Mouse (Mus musculus) stomach, embryonic 14.5 days (tissue): ENCODE data around the gene Lrrc29. TPM values are rescaled to one million over a fixed set of nuclear protein-coding genes. Genes with fewer than 3 reads are reported as not detected.

ENCODE experiments used
- ATAC-seq: fragments of 200-750 bp; cut with Nextera tagmentation; 2 replicates; pipeline ENCODE4 v1.8.0; 2017; ENCODE audit warnings: low read depth, moderate TSS enrichment; ENCODE audit not compliant: insufficient number of reproducible peaks, insufficient read depth, low FRiP score
- H3K27ac ChIP-seq: fragments of 300-500 bp; sonication (generic); 2 replicates; pipeline ENCODE4 v1.5.1; 2014; ENCODE audit warnings: mild to moderate bottlenecking, low read length, moderate library complexity, mixed read lengths
- H3K27me3 ChIP-seq: fragments of 300-500 bp; sonication (generic); 2 replicates; pipeline ENCODE4 v1.6.1; 2014; ENCODE audit warnings: low read length, control low read depth, mixed read lengths; ENCODE audit not compliant: control insufficient read depth, insufficient read depth
- H3K36me3 ChIP-seq: fragments of 300-500 bp; sonication (generic); 2 replicates; pipeline ENCODE4 v1.6.1; 2014; ENCODE audit warnings: mild to moderate bottlenecking, control low read depth, low read length, moderate library complexity, mixed read lengths; ENCODE audit not compliant: control insufficient read depth, insufficient read depth
- H3K4me1 ChIP-seq: fragments of 300-500 bp; sonication (generic); 2 replicates; pipeline ENCODE4 v1.6.1; 2014; ENCODE audit warnings: low read length, control low read depth, mixed read lengths; ENCODE audit not compliant: control insufficient read depth, insufficient read depth
- H3K4me2 ChIP-seq: fragments of 300-500 bp; sonication (generic); replicated peaks from 2 replicates; pipeline ENCODE4 v1.6.1; 2014; ENCODE audit warnings: low read depth, low read length, control low read depth
- H3K4me3 ChIP-seq: fragments of 300-500 bp; sonication (generic); 2 replicates; pipeline ENCODE4 v1.5.1; 2014; ENCODE audit warnings: low read depth, low read length, control low read depth
- H3K9ac ChIP-seq: fragments of 300-500 bp; sonication (generic); replicated peaks from 2 replicates; pipeline ENCODE4 v1.6.1; 2014; ENCODE audit warnings: low read depth, mild to moderate bottlenecking, control low read depth, low read length, moderate library complexity, mixed read lengths
- H3K9me3 ChIP-seq: fragments of 300-500 bp; sonication (generic); 2 replicates; pipeline ENCODE4 v1.6.1; 2016; ENCODE audit warnings: low read depth, low read length, control low read depth; ENCODE audit not compliant: control insufficient read depth
- WGBS: fragments of 180-500 bp; shearing (Covaris S2); extraction: QIAGEN DNeasy Blood & Tissue Kit; methylation state at CpG from one replicate; pipeline ENCODE4 v1.1.7; 2014; 5-methylcytosine and 5-hydroxymethylcytosine counted together
- polyA plus RNA-seq: library from polyadenylated mRNA; unstranded; fragments of >200 nt; fragmentation: Nextera tagmentation; extraction: Ambion mirVana; gene quantifications from 2 replicates; pipeline ENCODE4 v1.2.1, GENCODE M21; 2014

Lrrc29 gene
- polyA plus RNA-seq, 1 experiment from 2014 or later: 2.6 TPM

DNA sequence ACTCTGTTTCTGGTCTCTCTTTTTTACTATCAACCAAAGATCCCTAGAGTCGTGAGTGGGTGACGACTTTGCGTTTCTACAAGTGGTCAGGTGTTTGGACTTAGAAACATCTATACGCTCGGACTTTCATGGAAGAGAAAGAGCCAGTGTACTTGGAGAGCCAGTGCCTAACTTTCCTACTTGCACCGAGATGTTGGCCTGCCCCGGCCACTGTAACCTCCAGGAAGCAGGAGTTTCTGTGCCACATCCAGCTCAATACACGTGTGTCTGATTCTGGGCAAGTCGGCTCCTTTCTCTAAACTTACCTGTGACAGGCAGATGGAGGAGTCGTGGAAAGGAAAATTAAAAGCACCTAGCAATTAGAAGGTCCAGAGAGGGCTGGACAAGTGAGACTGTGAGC is 50.2 kb downstream of the Lrrc29 start, which contains the start of gene Nol3:
Gene Nol3, plus strand, starts transcription at position 301 of the 400 bp plus-strand sequence.
- peaks cover 17% of the 10 kb centered on the region; the same call in 1 of the 2 replicates for H3K4me1 ChIP-seq
- no peak within 1 kb of the TSS for H3K27ac ChIP-seq
- peak within 1 kb of the TSS; percentile 21; the same call in 1 of the 2 replicates for H3K9ac ChIP-seq
- no peaks in the 10 kb centered on the region for H3K36me3 ChIP-seq
- peak within 1 kb of the TSS; percentile 63 for H3K4me2 ChIP-seq
- WGBS: 8% methylated on average over 10 of the region's 10 CpGs
- ATAC-seq: no peak
- H3K9me3 ChIP-seq: no peaks in the 10 kb centered on the region
- peaks cover 67% of the 10 kb centered on the region for H3K27me3 ChIP-seq
- H3K4me3 ChIP-seq: peak within 1 kb of the TSS; percentile 34

DNA sequence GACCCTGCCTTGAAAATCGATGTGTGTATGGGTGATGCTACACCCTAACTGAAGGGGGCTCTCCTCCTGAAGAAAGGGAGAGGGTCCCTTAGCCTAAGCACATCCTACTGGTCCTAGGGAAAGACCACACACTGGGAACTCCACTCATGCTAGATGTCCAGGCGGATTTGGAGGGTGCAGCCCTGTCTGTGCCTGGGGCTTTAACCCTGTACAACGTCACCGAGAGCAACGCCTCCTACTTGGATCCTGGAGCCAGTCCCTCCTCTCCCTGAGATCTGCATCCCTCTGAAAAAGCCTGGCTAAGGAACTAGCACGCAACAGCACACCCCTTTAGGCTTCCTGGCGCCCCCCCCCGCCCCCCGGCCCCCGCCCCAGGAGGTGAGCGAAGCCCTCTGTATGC is 50.7 kb downstream of the Lrrc29 start:
- no peaks in the 10 kb centered on the region for H3K9me3 ChIP-seq
- H3K4me1 ChIP-seq: peaks cover 17% of the 10 kb centered on the region; the same call in 1 of the 2 replicates
- H3K9ac ChIP-seq: 0 out of 2 replicates have a peak overlapping the region, but pooled peaks have one; percentile 21
- H3K27ac ChIP-seq: no peak overlapping the region
- no peaks in the 10 kb centered on the region for H3K36me3 ChIP-seq
- H3K4me2 ChIP-seq: peak overlapping the region; percentile 63
- H3K4me3 ChIP-seq: 0 out of 2 replicates have a peak overlapping the region, but pooled peaks have one; percentile 34
- WGBS: 10% methylated on average over 11 of the region's 11 CpGs
- H3K27me3 ChIP-seq: peaks cover 71% of the 10 kb centered on the region
- no peak for ATAC-seq

DNA sequence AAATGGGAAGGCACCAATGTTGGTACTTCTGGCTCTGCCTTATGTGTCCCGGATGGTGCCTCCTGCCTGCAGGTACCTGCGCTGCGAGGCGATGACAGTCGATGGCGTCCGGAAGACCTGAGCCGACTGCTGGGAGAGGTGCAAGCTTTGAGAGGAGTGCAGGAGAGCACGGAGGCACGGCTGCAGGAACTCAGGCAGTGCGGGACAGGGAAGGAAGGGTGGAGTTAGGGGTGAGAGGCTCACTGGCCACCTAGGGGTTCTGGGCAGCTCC is 55.2 kb downstream of the Lrrc29 start:
- no peak overlapping the region for H3K9ac ChIP-seq

DNA sequence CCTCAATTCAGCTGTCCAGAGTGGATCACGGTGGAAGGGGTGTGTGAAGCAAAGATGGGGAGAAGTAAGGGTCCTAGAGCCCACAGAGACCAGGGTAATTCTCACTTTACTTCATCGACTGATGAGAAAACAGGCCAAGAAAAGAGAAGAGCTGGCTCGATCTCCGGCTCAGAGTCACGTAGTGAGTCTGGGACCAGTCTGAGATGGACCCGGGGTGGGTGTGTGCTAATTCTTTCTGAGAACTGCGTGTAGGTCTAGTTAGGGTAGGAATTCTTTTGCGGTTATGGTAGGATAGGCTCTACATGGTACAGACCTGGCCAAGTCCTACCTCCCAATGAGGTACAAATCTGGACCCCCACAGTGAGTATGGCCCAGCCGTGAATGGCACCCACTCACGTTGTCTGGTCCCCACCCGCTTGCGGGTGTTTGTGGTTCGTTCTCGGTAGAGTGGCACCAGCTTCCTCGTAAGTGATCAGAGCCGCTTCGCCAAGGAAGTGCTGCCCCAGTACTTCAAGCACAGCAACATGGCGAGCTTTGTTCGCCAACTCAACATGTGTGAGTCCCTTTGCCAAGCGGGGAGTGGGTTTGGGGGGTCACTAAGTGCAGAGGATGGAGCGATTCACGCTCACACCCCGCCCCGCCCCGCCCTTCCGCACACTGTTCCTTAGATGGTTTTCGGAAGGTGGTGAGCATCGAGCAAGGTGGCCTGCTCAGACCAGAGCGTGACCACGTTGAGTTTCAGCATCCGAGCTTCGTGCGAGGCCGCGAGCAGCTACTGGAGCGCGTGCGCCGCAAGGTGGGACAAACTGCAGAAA is 55.8 kb downstream of the Lrrc29 start:
- Histone ChIP-seq H3K36me3 (no peaks in the 10 kb centered on the region), H3K9ac (no peak overlapping the region), H3K27me3 (peaks cover 71% of the 10 kb centered on the region), H3K4me3 (peak overlapping the region; percentile 40), H3K9me3 (no peaks in the 10 kb centered on the region), H3K4me1 (peaks cover 19% of the 10 kb centered on the region), H3K27ac (no peak overlapping the region), H3K4me2 (peak overlapping the region; percentile 76)
- no peak for ATAC-seq
- WGBS: 6% methylated on average over 39 of the region's 39 CpGs

More for the DNA sequence above, 55.2 kb downstream of the Lrrc29 start:
- WGBS: 5% methylated on average over 11 of the region's 11 CpGs
- Histone ChIP-seq H3K27ac (no peak overlapping the region), H3K27me3 (peaks cover 72% of the 10 kb centered on the region), H3K4me2 (no peak overlapping the region; the same call in 1 of the 2 replicates), H3K36me3 (no peaks in the 10 kb centered on the region), H3K9me3 (no peaks in the 10 kb centered on the region), H3K4me1 (peaks cover 24% of the 10 kb centered on the region), H3K4me3 (no peak overlapping the region)
- no peak for ATAC-seq

DNA sequence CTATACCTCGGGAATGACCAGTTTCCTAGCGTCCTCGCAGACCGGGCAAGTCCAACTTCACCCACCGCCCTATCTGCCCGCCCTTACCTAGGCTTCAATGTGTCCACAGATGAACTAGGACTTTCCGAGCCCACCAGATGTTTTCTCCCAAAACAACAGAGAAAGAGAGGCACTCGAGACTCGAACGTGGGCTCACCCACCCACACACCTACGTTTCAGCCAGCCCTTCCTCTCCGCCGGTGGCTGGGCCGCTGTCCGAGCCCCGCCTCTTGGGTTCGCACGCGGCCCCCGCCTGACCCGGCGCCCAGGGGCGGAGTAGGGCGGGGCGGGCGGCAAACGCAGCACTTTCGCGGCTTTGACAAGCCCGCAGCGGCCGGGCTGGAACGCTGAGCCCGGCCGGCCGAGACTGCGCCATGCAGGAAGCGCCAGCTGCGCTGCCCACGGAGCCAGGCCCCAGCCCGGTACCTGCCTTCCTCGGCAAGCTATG is 56.6 kb downstream of the Lrrc29 start, which contains the start of gene Hsf4:
Gene Hsf4, plus strand, starts transcription at position 341 of the 487 bp plus-strand sequence.
- H3K4me3 ChIP-seq: peak within 1 kb of the TSS; percentile 40
- no peaks in the 10 kb centered on the region for H3K9me3 ChIP-seq
- peak within 1 kb of the TSS; percentile 76 for H3K4me2 ChIP-seq
- H3K27me3 ChIP-seq: peaks cover 63% of the 10 kb centered on the region
- no peaks in the 10 kb centered on the region for H3K36me3 ChIP-seq
- peaks cover 21% of the 10 kb centered on the region for H3K4me1 ChIP-seq
- peak within 1 kb of the TSS; percentile 15 for H3K9ac ChIP-seq
- H3K27ac ChIP-seq: no peak within 1 kb of the TSS
- peak; percentile 30; the same call in 1 of the 2 replicates for ATAC-seq
- 1% methylated on average over 42 of the region's 42 CpGs for WGBS

DNA sequence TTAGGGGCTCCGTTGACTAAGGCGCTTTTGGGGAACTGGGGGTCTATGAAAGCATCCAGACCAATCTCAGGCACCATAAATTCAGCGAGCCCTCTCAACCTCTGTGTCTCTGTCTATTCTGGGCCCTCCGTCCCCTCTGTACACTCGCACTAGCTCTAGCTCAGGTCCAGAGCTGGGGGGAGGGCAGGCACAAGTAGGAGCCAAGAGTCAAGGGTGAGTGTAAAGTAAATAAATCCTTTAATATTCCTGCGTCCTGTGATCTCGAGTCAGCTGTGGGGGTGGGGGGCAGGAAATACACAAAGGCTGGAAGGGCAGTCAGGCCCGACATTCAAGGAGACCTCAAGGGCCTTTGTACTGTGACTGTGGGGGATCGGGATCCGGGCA is 57.0 kb downstream of the Lrrc29 start:
- H3K4me2 ChIP-seq: peak overlapping the region; percentile 76
- no peak for ATAC-seq
- peaks cover 21% of the 10 kb centered on the region for H3K4me1 ChIP-seq
- peak overlapping the region; percentile 40 for H3K4me3 ChIP-seq
- no peaks in the 10 kb centered on the region for H3K9me3 ChIP-seq
- H3K9ac ChIP-seq: 0 out of 2 replicates have a peak overlapping the region, but pooled peaks have one; percentile 15
- no peak overlapping the region for H3K27ac ChIP-seq
- H3K36me3 ChIP-seq: no peaks in the 10 kb centered on the region
- peaks cover 59% of the 10 kb centered on the region for H3K27me3 ChIP-seq
- WGBS: 2% methylated on average over 10 of the region's 10 CpGs

DNA sequence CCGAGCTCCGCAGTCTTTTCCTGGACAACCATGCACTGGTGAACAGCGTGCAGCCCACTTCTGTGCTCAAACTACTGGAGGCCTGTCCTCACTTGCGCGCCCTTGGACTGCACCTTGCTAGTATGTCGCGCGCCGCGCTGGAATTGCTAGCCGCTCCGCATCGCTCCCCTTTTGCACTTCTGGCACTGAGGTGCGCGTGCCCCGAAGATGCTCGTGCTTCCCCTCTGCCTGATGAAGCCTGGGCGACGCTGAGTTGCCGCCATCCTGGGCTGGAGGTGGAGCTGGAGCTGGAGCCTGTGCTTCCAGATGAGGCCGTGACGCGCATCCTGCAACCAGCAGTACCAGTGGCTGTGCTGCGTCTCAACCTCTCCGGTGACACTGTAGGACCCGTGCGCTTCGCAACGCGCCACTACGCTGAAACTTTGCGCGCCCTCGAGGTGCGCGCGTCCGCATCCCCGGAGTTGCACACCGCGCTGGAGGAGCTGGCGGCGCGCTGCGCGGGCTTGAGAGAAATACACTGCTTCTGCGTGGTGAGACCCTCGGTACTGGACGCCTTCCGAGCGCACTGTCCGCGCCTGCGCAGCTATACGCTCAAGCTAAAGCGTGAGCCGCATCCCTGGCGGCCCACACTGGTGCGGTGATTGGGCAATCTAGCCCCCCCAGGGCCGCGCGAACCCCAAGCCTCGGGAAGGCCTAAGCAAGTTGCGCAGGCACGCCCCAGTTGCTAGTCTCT is 57.6 kb downstream of the Lrrc29 start:
- peak overlapping the region; percentile 76 for H3K4me2 ChIP-seq
- H3K9ac ChIP-seq: no peak overlapping the region; the same call in 1 of the 2 replicates
- no peaks in the 10 kb centered on the region for H3K36me3 ChIP-seq
- no peak overlapping the region for H3K27ac ChIP-seq
- H3K4me1 ChIP-seq: peaks cover 21% of the 10 kb centered on the region
- H3K4me3 ChIP-seq: peak overlapping the region; percentile 40
- under 1% methylated on average over 65 of the region's 65 CpGs for WGBS
- ATAC-seq: peak; percentile 38
- H3K9me3 ChIP-seq: no peaks in the 10 kb centered on the region
- H3K27me3 ChIP-seq: peaks cover 55% of the 10 kb centered on the region

DNA sequence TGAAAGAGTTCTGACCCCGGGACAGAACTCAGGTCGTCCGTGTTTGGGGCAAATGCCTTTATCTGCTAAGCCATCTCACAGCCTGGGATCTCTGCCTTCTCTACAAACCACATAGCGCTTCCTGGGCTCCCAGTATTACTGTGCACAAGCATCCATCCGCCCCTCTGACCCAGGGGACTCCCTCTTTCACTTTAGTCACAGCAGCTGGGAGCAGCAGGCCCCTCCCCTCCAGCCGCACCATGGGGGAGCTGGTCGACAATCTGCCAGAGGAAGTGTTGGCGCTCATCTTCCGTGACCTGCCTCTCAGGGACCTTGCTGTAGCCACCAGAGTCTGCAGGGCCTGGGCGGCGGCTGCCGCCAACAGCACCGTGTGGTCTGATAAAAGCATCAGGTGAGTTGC is 59.3 kb downstream of the Lrrc29 start:
- H3K9ac ChIP-seq: no peak overlapping the region
- no peaks in the 10 kb centered on the region for H3K9me3 ChIP-seq
- H3K36me3 ChIP-seq: no peaks in the 10 kb centered on the region
- ATAC-seq: no peak
- whole genome bisulfite sequencing: 26% methylated on average over 13 of the region's 13 CpGs
- H3K4me1 ChIP-seq: peaks cover 21% of the 10 kb centered on the region
- peaks cover 45% of the 10 kb centered on the region for H3K27me3 ChIP-seq
- H3K27ac ChIP-seq: no peak overlapping the region
- no peak overlapping the region for H3K4me3 ChIP-seq
- H3K4me2 ChIP-seq: no peak overlapping the region
